Mouse (Mus musculus) fibroblast of lung, adult 2 months (primary cell): Measurements from ENCODE around the gene Ube2d1.
A peak's percentile ranks its signal among the peaks of the same experiment; 100 is the strongest.

Experiments used
- DNase-seq: peaks from one replicate; pipeline ENCODE4 v3.0.0-alpha.2; 2011; ENCODE audit warnings: low read depth

Gene Ube2d1

DNA sequence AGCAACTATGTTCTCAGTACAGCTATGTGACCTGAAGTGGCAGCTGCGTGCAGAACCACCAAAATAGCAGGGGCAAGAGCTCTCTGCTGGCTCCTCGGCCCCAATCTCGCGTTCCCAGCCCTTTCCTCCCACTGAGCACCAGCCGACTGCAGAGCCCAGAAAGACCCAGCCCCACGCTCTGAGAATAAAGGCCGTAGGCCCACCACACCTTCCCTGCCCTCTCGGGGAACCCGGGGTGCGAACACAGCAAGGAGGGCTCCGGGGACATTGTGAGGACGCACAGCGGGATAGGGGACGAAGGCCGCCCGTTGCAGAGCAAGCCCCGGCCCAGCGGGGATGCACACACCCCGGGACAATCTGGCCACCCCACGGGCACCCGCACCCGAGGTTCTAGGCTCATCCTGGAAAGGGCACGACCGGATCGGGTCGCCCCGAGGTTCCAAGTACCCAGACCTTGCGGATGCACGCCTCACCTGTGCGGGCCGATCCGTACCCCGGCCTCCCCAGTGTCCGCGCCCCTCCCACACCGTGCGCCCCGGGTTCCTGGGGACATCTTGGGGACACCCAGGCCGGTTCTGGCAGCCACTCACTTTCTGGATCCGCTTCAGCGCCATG lies 444 bp downstream of the Ube2d1 start:
- peak; percentile 10 for DNase-seq

DNA sequence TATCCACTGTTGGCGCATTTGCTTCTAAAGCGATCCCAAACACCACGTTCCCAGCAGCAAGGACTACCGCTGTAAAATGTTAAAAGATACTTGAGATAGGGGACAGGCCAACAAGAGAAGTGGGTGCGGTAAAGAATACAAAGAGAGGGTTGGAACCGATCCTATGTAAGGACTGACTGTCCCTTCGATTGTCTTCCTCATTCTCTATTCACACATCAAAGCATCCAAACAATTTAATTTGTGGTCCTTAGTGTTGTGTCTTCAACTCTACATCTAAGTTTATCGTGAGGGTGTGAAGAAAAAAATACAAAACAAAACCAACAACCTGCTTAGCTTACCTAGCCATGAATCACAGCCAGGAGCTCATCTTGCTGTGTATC lies 941 bp downstream of the Ube2d1 start:
- peak; percentile 3 for DNase-seq

DNA sequence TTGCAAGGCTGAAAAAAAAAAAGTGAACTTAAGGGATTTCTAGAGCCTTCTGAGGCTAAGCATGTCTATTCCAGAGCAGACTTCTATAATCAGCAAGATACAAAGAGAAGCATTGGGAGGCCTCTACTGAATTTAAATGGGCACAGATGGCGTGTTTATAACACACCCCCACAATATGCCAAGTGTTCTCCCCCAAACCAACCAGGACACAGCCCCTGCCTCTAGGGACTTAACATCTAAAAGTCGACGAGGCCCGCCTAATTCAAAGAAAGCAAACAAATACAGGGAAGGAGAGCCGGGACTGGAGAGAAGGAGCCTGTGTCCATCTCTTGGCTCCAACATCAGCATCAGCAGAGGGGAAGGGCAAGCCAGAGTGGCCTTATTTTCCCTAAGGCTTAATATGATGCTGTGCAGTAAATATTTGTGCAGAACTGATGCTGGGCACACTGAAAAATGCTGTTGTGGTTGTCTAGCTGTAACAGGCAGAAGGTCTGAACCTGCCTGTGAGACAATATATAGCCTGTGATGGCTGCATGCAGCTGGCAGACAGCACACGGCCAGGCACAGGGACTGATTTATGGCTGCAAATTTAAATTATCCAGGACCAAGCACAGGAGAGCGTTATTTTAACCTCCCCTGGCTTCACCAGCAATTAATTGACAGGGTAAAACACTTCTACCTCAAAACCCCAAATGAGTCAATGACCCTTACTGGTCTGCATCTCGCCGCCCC lies 11.9 kb downstream of the Ube2d1 start:
- DNase-seq: no peak

DNA sequence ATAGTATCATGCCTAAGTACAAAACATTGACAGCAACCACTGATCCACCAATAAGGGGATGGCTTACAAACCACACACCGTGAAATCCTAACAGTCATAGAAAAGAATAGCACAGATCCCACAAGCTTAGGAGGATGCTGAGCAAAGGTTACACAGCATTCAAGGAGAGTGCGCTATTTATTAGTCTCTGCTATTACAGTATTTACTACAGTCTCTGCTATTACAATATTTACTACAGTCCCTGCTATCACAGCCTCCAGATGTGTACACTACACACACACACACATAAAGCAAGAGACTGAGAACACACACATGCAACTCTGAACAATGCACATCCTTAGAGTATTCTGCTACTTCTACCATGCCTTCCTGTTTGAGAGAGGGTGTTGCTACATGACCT lies 17.1 kb downstream of the Ube2d1 start:
- no peak for DNase-seq

DNA sequence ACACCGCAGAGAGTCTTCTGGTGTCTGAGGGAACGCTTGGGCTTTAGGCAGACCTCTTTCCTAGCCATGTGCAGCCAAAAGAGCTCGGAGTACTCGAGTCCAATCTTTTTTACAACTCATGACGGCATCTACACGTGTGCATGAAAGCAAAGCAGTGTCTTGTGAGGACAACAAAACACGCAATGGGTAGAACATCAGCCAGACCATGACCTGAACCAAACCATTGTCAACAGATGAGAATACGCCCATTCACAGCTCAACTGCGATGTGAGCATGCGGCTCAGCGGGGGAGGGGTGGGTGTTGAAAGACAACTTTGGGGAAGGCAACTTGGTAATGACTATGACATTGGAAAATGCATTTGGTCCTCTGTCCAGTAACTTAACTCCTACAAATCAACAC lies 17.6 kb downstream of the Ube2d1 start:
- DNase-seq: no peak

DNA sequence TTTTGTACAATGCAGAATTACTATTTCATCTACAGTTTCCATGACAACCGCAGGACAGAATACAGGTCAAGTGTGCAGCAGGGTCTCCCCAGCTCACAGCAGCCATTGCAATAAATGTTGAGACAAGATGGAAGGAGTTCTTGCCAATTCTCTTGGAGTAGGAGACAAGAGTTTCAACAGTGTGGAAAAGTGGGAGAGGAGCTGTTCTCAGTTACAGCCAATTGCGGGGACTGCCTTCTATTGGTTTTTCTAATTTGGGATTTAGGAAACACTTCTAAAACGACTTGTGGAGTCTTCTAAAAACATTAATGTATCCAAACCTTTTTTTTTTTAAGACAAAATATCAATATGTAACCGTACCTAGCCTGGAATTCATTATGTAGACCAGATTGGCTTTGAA lies 20.0 kb downstream of the Ube2d1 start:
- DNase-seq: no peak

DNA sequence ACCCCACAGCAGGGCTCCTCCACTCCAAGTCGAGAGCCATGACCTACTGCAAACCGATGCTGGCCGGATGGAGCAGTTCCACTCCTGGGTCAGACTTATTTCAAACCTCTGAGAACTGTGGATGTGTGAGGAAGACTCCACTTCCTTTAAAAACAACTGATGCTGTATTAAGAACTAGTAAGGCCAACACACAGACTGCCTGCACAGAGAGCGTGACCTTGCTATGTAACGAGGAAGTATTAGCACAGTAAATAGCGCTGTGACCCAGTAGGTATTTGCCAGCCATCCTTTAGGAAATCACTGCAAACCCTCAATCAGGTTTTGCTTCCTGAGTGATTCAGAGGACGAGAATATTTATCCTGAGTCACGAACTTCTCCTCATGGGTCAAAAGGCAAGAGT lies 23.4 kb downstream of the Ube2d1 start:
- no peak for DNase-seq

DNA sequence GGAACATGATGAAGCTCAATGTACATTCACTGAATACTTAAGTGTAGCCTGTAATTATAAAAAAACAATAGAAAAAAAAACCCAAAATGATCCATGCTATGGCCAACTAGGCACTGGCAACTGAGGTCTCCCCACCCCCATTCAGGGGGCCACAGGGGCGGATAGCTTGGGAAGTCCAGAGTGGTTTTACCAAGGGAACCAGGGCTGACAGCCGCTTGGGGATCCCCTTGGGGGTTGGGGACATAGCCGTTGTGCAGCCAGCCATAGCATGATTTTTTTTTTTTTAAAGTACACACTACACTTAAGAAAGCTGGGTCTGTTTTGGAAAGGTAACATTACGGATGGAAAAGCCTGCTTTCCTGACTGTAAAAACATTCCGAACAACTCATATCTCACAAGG lies 26.1 kb downstream of the Ube2d1 start:
- no peak for DNase-seq

DNA sequence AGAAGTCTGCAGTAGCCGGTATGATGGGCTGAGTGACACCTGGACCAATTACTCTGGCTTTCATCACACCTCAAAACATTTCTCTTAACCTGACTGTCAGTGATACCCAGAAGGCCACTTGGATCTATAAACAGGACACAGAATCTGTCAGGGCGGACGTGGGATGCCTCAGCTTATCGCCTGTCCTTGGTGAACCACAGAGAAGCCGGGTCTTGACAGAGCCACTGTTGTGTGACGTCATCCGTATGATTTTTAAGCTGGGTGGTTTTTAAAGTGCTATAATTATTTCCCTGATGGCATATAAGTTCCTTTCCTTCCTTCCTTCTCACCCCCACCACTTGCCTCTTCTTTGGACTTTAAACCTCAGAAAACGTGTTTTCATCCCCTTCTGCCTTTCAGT lies 26.5 kb downstream of the Ube2d1 start:
- no peak for DNase-seq

DNA sequence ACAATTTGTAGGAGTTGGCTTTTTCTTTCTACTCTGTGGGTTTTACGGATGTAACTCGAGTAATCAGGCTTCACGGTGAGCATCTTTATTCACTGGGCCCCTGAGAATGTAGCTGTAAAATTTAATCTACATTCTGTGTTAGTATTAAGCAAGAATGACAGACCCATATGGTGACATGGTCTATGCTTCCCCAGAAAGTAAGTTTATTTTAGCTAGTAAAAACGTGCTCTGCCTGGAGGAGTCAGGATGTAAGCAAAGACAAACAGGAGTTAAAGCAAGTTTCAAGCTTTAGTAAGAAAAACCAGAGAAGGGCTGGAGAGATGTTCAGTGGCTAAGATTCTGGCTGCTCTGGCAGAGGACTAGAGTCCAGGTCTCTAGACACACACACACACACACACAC lies 31.9 kb downstream of the Ube2d1 start:
- no peak for DNase-seq

DNA sequence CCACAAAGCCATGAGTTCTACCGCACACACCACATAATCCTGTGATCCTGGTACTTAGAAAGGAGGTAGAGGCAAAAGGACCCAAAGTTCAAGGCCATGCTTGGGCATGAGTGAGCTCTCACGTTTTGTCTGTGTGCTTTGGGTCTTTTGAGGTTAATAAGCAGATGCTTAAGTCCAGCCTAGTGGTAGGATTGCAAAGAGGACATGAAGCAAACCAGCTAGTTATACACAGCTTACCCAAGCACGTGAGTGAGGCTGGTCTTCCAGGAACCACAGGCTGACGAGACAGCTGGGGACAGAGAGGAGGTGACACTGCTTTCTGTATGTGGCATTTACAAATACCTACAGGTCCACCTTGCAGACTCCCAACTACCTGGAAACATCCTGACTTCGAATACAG lies 32.6 kb downstream of the Ube2d1 start:
- DNase-seq: no peak

DNA sequence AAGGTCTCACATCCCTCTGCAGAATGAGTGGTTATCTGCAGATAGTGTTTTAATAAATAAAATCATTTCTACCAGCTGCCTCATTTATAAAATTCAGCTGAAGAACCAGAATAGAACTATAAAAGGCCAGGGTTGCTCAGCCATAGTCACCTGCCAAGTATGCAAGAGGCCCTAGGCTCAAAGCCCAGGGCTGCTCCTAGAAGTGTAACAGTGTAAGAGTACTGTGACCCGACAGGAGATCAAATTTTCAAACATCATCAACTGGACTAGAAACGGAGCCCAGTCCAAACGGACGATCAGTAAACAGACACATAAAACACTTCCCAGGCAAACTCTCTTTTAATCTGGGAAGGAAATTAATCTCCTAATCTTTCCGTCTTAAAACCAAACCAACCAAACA lies 33.2 kb downstream of the Ube2d1 start:
- DNase-seq: no peak

DNA sequence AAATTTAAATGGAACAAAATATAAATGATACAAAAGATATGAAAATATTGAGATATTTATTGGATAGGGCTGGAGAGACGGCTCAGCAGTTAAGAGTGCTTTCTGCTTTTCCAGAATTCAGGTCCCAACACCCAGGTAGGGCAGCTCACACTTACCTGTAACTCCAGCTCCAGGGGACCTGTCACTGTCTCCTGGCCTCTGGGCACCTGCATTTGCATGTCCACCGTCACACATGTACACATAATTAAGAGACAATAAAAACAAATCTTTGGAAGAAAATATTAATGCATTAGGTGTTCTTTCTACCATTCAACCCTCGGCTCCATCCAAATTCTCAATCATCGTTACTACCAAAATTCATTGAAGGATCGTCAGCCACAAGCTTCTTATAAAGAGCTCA lies 33.8 kb downstream of the Ube2d1 start:
- no peak for DNase-seq

DNA sequence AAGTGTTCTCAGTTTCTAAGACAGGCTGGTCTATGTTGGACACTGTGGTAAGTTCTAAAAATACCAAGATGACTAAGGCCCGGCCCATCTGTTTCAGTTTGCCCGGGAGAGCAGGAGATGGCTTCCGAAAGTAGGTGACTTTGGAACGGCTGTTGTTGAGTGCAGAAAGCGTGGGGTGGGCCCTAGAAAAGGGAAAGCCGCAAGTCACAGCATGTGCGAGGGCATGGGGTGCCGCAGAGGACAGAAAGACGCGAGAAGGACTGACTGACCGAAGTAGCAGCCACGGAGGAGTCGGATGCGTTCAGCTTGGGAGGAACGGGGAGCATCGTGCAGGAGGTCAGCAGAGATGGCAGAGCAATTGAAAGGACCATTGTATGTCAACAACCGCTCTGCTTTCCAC lies 34.6 kb downstream of the Ube2d1 start:
- DNase-seq: no peak

DNA sequence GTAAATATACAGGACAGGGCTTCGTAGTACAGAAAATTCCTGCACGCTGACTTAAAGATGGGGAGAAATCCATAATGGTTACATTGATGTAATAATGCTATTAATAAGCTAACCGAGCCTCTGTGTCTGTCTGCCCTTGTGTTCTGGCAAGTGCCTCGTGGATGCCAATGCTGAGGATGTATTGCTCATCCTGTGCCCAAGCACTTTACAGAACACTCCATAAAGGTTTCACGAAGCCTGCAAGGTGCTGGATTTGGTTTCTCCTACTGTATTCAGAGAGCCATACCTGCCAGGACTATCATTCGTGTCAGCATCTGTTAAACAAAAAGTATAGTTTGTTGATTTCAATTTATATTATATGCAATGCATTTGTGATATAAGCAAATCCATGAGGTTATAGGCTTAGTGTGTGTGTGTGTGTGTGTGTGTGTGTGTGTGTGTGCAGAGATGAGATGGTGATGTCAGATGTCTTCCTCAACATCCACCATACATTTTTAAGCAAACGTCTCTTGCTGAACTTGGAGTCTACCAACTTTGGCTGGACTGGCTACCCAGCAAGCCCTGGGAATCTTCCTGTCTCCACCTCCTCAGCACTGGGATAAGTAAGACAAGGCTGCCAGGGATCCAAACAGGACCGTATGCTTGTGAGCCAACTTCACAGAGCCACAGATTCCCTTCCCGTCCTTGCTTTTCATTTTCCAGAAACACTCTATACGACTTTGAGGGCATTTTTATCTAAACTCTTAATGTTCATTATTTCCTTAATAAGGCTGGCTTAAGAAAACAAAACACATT lies 35.8 kb downstream of the Ube2d1 start:
- no peak for DNase-seq

DNA sequence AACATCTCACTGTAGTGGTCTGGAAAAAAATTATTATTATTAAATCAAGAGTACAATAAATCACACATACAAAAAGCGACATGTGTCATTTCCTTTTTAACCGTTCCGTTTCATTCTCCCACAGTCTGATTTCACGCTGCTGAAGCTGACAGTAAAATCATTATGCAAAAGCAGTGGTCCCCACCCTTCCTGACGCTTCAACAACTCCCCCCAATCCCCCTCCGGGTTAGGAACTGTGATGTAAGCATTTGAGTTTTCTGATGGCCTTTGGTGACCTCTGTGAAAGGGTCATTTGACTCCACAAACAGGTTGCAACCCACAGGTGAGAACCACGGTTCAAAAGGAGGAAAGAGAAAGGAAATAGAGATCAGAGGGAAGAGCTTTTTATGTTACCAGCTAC lies 38.1 kb downstream of the Ube2d1 start:
- DNase-seq: no peak

DNA sequence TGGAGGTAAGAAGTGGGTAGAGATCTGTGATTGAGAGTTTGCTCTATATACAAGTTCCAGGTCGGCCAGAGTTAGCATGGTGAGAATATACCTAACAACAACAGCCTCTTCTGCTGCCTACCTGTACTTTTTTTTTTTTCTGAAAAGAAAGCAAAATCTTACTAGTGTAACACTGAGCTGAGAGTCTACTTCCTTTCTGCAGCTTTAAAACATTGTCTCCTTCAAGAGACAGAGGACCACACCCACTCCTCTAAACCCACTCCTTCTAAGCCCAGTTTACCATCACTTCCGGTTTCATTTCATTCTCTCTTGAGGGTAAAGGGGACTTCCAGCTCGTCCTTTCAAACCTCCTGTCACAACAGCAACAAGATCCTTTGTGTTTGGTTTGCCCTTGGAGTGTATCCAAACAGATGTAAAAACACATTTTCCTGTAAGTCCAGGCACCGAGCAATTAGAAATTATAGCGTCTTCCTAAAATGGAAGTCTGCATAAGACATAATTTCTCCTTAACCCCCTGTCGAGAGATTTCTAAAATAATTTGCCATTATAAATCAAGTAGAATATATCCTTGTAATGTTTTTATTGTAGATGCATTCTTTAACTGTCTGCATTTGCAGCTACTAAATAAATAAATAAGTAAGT lies 45.5 kb downstream of the Ube2d1 start:
- DNase-seq: no peak

DNA sequence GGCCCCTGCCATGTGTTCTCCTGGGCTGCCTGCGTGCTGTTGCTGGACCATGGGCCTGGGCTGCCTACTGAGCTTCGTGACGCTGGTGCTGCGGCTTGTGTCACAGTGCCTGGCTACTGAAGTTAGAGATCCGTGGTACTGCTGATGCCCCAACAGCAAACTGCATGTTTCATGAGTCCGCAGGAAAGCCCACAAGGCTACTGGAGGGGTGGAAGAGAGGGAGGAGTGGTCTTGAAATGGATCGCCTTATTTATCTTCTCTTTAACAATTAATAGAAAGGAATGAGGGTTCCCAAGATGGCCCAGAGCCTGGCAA lies 46.9 kb downstream of the Ube2d1 start, which contains the start of gene Tfam:
Tfam (minus strand) TSS at position 41 of the 315 bp plus-strand sequence.
- no peak for DNase-seq

DNA sequence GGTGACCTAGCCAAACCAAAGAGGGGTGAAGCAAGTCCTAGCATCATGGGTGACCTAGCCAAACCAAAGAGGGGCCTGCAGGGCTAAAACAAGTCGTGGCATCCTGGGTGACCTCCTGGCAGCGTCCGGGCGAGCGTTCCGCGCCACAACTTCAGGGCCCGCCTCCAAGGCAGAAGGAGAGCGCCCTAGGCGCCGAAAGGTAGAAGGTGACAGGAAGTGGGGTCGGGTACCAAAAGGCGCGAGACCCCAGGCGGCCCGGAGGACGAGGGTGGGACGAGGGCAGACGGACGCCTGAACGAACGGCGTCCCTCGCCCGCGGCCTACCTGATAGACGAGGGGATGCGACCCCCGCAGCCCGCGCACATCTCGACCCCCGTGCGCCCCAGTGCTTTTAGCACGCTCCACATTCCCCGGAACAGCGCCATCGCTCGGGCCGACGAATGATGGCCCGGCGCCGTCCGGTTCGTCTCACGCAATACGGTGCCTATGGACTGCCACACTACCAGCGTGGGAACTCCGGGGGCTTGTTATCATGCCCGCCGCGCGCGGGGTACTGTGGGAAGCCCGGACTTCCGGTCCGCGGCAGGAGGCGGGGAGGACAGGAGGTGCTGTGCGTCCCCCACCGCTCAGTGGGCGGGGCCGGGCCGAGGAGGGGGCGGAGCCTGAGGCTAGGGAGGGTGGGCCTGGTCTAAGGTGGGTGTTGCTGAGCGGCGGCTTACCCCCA lies 47.4 kb downstream of the Ube2d1 start:
- DNase-seq: peak; percentile 70

DNA sequence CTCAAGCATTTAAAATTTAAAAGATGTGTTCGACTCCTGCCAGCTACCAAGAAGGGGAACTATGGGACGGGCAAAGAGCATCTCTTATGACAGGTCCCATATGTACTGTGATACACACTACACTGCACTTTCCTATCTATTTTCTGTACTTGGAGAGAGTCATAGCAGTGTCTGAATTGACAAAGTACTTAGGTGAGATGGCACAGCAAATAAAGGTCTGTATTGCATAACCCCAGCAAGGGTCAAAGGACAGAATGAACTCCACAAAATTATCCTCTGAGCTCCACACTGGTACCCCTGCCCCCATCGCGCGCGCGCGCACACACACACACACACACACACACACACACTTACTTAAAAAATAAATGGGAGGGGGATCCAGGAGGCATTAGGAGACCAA lies 51.0 kb downstream of the Ube2d1 start:
- no peak for DNase-seq

DNA sequence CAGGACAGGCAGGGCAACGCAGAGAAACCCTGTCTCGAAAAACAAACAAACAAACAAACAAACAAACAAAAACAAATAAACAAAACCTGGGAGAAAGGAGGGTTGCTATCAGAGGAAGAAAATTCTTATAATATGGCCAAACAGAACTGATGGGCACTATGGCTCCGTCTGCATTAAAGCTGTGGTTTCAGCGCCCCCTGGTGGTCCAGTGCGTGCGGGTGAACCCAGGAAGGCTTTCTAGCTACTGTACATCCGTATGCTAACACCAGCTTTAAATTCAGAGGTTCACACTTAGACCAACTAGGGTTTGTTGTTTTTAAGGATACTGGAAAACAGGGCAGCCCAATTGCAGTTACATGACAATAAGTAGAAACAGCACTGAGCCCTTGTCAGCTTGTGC lies 59.2 kb downstream of the Ube2d1 start:
- peak; percentile 32 for DNase-seq

DNA sequence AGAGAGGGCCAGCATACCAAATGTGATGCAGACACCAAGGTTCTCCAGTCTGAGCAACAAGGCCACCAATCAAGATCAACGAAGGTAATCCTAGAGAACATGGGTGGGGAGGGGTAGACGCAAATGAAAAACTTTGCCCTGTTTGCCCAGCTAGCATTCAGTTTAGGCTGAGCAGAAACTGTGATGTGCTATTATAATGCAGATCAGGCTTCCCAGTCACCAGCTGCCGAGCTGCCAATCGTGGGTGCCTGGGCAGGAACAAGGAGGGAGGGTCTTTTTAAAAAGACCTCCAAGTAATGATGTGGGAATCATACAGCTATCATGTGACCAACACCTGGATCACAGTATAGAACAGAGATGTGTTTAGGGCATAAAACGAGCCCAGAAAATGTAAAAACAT lies 62.0 kb downstream of the Ube2d1 start:
- no peak for DNase-seq
